Mouse (Mus musculus) layer of hippocampus, adult 2 months (tissue): ENCODE results near the gene Sod2. TPM values are rescaled to one million over a fixed set of nuclear protein-coding genes. Genes with fewer than 3 reads are reported as not detected.

Source experiments
- total RNA-seq, 2 experiments: library from RNA; stranded (reverse); gene quantifications; 2 replicates each; pipeline ENCODE4 v1.2.3; 2021

Sod2 gene
- total RNA-seq, 2 experiments from 2014 or later: 237 to 252 TPM

Other genes starting within 250 kb of the Sod2 start
- 10 to 100 TPM; 27.9 to 30.3 TPM for gene Igf2r, start 237.2 kb upstream of the Sod2 start, total RNA-seq
- gene Mas1, start 138.7 kb upstream of the Sod2 start, total RNA-seq: 10 to 100 TPM; 56.2 to 56.3 TPM
- under 1 TPM in 1 of 2 experiments, not detected in 1; 0.25 TPM for gene Mrgprh, start 130.8 kb upstream of the Sod2 start, total RNA-seq
- gene Pnldc1, start 96.6 kb upstream of the Sod2 start, total RNA-seq: 1 to 10 TPM; 3.9 to 6.2 TPM
- 100 to 1,000 TPM; 201 to 208 TPM for gene Tcp1, start 91.1 kb upstream of the Sod2 start, total RNA-seq
- gene Mrpl18, start 90.5 kb upstream of the Sod2 start, total RNA-seq: 10 to 100 TPM; 60.9 to 68.9 TPM
- gene Acat3, start 66.2 kb upstream of the Sod2 start, total RNA-seq: 1 to 10 TPM; 4.1 to 6.6 TPM
- 10 to 100 TPM; 44.2 to 44.4 TPM for gene Acat2, start 46.1 kb upstream of the Sod2 start, total RNA-seq
- gene Wtap, start 12.7 kb upstream of the Sod2 start, total RNA-seq: 10 to 100 TPM; 52.3 to 59.6 TPM
- not detected for gene Gpr31b, start 45.5 kb downstream of the Sod2 start, total RNA-seq
- 1 to 10 TPM in 1 of 2 experiments, under 1 TPM in 1; 0.88 to 1.5 TPM for gene Tcp10b, start 54.3 kb downstream of the Sod2 start, total RNA-seq
- gene Unc93a, start 125.0 kb downstream of the Sod2 start, total RNA-seq: not detected
- gene Smok2a, start 214.3 kb downstream of the Sod2 start, total RNA-seq: not detected
- gene Smok2b, start 223.4 kb downstream of the Sod2 start, total RNA-seq: not detected